Mouse (Mus musculus): ENCODE data around the gene Pramel4.
"Not testable (repeated sequence)": the region's sequence is repeated elsewhere in the genome, so short reads cannot be mapped to it uniquely, and the experiment has no call there.

The Pramel4 gene

GRCm38 (mm10) chr4:144058826-144059225, at the start of gene Pramel4:
Gene Pramel4, plus strand, starts transcription at chr4:144059126.
- DNase-seq (ENCODE audit: low spot score in 2 of 2): not testable (repeated sequence)

- DNase-seq (ENCODE audit: low spot score in 2 of 2): not testable (repeated sequence)
Observed at GRCm38 (mm10) chr4:144106174-144106573, 47.2 kb downstream of the Pramel4 start, which contains the start of gene Gm13102. Gene Gm13102, plus strand, starts transcription at chr4:144106474.

Data from left cerebral cortex, adult 9 months (tissue).